Mouse (Mus musculus): ENCODE data around the gene Syngr2. TPM values are rescaled to one million over a fixed set of nuclear protein-coding genes. Genes with fewer than 3 reads are reported as not detected.

Syngr2 gene
- polyA plus RNA-seq, 1 experiment from 2014 or later, result 107 TPM

DNA sequence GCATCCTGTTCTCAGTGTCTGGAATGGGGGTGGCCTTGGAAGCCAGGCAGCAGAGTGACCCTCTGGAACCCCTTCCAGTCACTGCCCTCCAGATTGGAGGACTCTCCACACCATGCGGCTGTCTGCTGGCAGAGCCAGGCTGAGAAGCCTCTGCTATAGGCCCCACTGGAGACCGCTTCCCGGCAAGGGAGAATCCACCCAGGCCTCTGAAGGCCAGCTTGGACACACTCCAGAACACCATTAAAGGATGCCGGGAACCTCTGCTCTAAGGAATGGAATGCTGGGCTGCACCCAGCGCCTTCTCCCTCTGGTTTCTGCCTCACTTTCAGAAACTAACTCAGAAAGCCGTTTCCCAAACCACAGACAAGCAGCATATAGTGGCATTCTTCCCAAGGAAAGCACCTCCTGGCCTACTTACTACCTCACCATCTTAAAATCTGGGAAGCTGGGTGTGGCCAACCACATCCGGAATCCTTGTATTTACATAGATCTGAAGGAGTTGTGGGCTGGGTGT is 13.3 kb downstream of the Syngr2 start:
- Histone ChIP-seq H3K27me3 (ENCODE audit: insufficient read depth, low read length) (no peaks in the 10 kb centered on the region), H3K4me3 (replicated peaks; ENCODE audit: low read depth, low read length) (no peak overlapping the region), H3K36me3 (ENCODE audit: insufficient read depth, low read length) (peaks cover 22% of the 10 kb centered on the region; the same call in 1 of the 2 replicates), H3K9ac (ENCODE audit: low read depth, low read length) (no peak overlapping the region), H3K4me1 (replicated peaks; ENCODE audit: insufficient read depth, low read length) (peaks cover 22% of the 10 kb centered on the region; the same call in 1 of the 2 replicates), H3K9me3 (replicated peaks; ENCODE audit: low read length) (no peaks in the 10 kb centered on the region), H3K27ac (peak overlapping the region; percentile 48), H3K4me2 (ENCODE audit: low read length) (no peak overlapping the region)
- TF ChIP-seq CTCF (IDR thresholded peaks at IDR 0.05; ENCODE audit: low read depth), result no peak
- DNase-seq (ENCODE audit: low spot score) (peak; percentile 55), ATAC-seq (replicated peaks; ENCODE audit: low FRiP score, low read depth) (no peak)
- WGBS, result 57% methylated on average over 7 of the region's 7 CpGs

DNA sequence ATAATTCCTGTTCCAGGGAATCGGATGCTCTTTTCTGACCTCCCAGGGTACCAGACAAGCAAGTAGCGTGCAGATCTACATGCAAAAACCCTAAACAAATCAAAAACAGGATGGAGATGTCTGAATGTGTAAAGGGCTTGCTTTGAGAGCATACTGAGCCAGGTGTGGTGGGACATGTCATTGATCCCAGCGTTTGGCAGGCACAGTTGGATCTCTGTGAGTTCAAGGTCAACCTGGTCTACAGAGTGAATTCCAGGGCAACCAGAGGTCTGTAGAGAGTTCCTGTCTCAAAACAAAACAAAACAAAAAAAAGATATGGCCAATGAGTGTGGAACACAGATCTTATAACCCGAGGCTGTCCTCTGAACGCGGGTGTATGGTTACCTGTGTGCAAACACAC is 13.9 kb downstream of the Syngr2 start:
- H3K9me3 ChIP-seq (replicated peaks; ENCODE audit: low read length), result no peaks in the 10 kb centered on the region
- WGBS, result 78% methylated on average over 6 of the region's 6 CpGs
- no peak overlapping the region for H3K9ac ChIP-seq (ENCODE audit: low read depth, low read length)

DNA sequence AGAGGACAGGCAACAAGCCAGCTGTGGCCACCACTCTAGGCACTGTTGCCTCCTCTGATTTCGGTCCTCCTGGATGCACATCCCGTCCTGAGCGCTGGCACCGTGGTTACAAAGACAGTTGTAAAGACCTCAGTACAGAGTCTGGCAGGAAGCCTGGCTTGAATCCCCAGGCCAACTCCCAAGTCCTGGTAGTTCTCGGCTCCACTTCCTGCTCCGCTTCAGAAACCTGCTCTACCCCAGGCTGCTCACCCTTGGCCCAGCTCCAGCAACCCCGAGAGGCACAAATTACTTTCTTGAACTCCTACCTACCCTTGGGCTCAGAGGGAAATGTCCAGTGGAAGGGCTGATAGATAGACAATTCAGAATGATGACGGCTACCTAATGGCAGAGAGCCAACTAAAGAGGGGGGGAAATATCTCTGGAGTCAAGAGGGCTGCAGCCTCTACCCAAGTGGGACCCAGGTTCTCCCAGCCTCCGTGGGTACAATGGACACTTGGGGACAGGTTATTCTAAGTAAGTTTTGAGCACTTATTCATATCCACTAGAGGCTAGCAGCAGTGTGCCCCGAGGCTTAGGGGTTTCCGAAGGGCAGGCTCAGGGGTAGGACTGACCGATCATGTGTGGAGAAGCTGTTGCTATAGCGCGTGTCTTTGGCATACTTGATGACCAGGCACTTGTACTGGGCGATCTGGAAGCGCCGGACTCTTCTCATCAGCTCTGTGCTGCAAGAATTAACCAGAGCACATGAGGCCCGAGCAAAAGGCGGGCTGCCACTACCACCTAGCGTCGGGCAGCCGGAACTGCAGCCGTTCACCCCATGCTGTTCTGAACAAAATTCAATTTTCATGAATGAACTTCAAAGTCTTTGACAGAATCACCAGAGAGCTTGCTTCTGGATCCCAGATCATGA is 14.8 kb downstream of the Syngr2 start:
- WGBS, result 6% methylated on average over 23 of the region's 23 CpGs
- no peaks in the 10 kb centered on the region for H3K27me3 ChIP-seq (ENCODE audit: insufficient read depth, low read length)
- DNase-seq (ENCODE audit: low spot score) (peak; percentile 91), ATAC-seq (replicated peaks; ENCODE audit: low FRiP score, low read depth) (peak; percentile 82)
- H3K36me3 ChIP-seq (ENCODE audit: insufficient read depth, low read length), result peaks cover 18% of the 10 kb centered on the region; the same call in 1 of the 2 replicates
- H3K4me2 ChIP-seq (ENCODE audit: low read length), result peak overlapping the region; percentile 85
- H3K4me3 ChIP-seq (replicated peaks; ENCODE audit: low read depth, low read length), result peak overlapping the region; percentile 48
- peaks cover 31% of the 10 kb centered on the region; the same call in 1 of the 2 replicates for H3K4me1 ChIP-seq (replicated peaks; ENCODE audit: insufficient read depth, low read length)
- TF ChIP-seq CTCF (IDR thresholded peaks at IDR 0.05; ENCODE audit: low read depth), result peak; percentile 93
- no peaks in the 10 kb centered on the region for H3K9me3 ChIP-seq (replicated peaks; ENCODE audit: low read length)
- peak overlapping the region; percentile 37; the same call in 1 of the 2 replicates for H3K27ac ChIP-seq
- peak overlapping the region; percentile 66; the same call in 1 of the 2 replicates for H3K9ac ChIP-seq (ENCODE audit: low read depth, low read length)

More for the DNA sequence above, 13.9 kb downstream of the Syngr2 start:
- Histone ChIP-seq H3K27me3 (ENCODE audit: insufficient read depth, low read length) (no peaks in the 10 kb centered on the region), H3K36me3 (ENCODE audit: insufficient read depth, low read length) (peaks cover 22% of the 10 kb centered on the region; the same call in 1 of the 2 replicates), H3K4me1 (replicated peaks; ENCODE audit: insufficient read depth, low read length) (peaks cover 26% of the 10 kb centered on the region; the same call in 1 of the 2 replicates), H3K4me3 (replicated peaks; ENCODE audit: low read depth, low read length) (no peak overlapping the region), H3K27ac (no peak overlapping the region), H3K4me2 (ENCODE audit: low read length) (no peak overlapping the region)
- no peak for TF ChIP-seq CTCF (IDR thresholded peaks at IDR 0.05; ENCODE audit: low read depth)
- DNase-seq (ENCODE audit: low spot score) (no peak), ATAC-seq (replicated peaks; ENCODE audit: low FRiP score, low read depth) (no peak)

DNA sequence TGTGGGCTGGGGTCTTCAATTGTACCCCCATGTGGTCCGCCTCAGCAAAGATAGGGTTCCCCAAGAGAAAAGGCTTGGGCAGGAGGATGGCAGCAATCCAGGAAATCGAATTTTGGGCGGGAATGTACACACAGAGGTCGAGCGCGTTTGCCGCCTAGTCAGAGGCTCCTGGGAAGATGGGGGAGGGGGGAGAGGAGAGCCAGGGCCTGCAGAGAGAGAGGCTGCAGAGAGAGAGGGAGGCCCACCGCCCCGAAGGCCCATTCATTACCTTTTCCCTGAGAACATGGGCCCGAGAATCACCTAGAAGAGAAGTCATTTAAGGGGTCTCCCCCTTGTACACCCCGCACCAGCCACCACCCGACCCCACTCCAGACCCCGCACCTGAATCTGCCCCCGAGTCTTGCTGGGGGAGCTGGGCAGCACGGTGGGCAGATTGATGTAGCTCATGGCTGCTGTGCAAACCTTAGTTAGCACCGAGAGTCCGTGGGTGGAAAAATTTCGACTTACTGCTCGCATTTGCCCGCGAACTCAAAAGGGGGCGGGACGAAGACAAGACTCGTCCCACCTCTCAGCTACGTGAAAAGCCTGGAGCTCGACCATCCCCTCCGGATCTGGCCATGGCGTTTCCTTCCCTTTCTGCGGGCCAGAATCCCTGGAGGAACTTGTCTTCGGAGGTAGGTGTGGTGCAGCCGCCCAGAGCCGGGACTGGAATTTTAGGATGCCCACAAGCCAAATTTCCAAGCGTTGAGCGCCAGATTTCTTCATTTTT is 16.0 kb downstream of the Syngr2 start, which contains the start of the genes Afmid and Tk1:
Gene Afmid (plus strand): TSS at position 592 of the 769 bp plus-strand sequence.
Gene Tk1 (minus strand): TSS at position 760 of the 769 bp plus-strand sequence.
- DNase-seq (ENCODE audit: low spot score), result peak; percentile 97
- Histone ChIP-seq H3K4me1 (replicated peaks; ENCODE audit: insufficient read depth, low read length) (peaks cover 31% of the 10 kb centered on the region; the same call in 1 of the 2 replicates), H3K4me2 (ENCODE audit: low read length) (peak within 1 kb of the TSS; percentile 85), H3K9me3 (replicated peaks; ENCODE audit: low read length) (no peaks in the 10 kb centered on the region), H3K9ac (ENCODE audit: low read depth, low read length) (peak within 1 kb of the TSS; percentile 66), H3K27ac (peak within 1 kb of the TSS; percentile 82), H3K36me3 (ENCODE audit: insufficient read depth, low read length) (peaks cover 14% of the 10 kb centered on the region; the same call in 1 of the 2 replicates), H3K4me3 (replicated peaks; ENCODE audit: low read depth, low read length) (peak within 1 kb of the TSS; percentile 48), H3K27me3 (ENCODE audit: insufficient read depth, low read length) (no peaks in the 10 kb centered on the region)
- TF ChIP-seq CTCF (IDR thresholded peaks at IDR 0.05; ENCODE audit: low read depth), result no peak; the same call in 1 of the 2 replicates
- WGBS, result under 1% methylated on average over 33 of the region's 34 CpGs
- ATAC-seq (replicated peaks; ENCODE audit: low FRiP score, low read depth), result peak; percentile 40; the same call in 1 of the 2 replicates

DNA sequence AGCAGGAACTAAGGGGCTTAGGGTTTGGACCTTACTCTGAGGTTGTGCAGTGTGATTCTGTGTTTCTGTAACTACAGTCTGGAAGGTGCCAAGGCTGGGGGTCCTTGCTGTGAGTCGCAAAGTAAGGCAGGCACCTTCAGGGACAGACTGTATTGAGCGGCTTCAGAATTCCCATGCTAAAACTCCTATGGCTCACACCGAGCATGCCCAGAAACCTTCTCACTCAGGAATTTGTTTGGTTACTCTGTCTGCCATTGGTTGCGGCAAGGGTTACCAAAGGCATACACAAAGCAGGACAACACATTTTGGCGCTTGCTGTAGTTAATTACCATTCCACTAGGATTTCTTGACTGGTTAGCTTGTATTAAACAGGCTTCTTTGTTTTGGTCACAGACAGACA is 16.7 kb downstream of the Syngr2 start:
- Histone ChIP-seq H3K9me3 (replicated peaks; ENCODE audit: low read length) (no peaks in the 10 kb centered on the region), H3K36me3 (ENCODE audit: insufficient read depth, low read length) (peaks cover 13% of the 10 kb centered on the region; the same call in 1 of the 2 replicates), H3K27me3 (ENCODE audit: insufficient read depth, low read length) (no peaks in the 10 kb centered on the region), H3K4me2 (ENCODE audit: low read length) (peak overlapping the region; percentile 85), H3K27ac (peak overlapping the region; percentile 82), H3K4me1 (replicated peaks; ENCODE audit: insufficient read depth, low read length) (peaks cover 31% of the 10 kb centered on the region; the same call in 1 of the 2 replicates), H3K4me3 (replicated peaks; ENCODE audit: low read depth, low read length) (peak overlapping the region; percentile 48), H3K9ac (ENCODE audit: low read depth, low read length) (peak overlapping the region; percentile 66; the same call in 1 of the 2 replicates)
- 9% methylated on average over 5 of the region's 5 CpGs for WGBS
- no peak for TF ChIP-seq CTCF (IDR thresholded peaks at IDR 0.05; ENCODE audit: low read depth)
- DNase-seq (ENCODE audit: low spot score) (peak; percentile 73), ATAC-seq (replicated peaks; ENCODE audit: low FRiP score, low read depth) (no peak)
